Mouse (Mus musculus): ENCODE results near the gene Iqsec1.
A peak's percentile ranks its signal among the peaks of the same experiment; 100 is the strongest.

Gene Iqsec1

GRCm38 (mm10) chr6:90889356-90890285 lies 98.9 kb downstream of the Iqsec1 start:
- no peak for DNase-seq (ENCODE audit: low spot score in 2 of 2)

- DNase-seq (ENCODE audit: low spot score in 2 of 2), result no peak
These were observed 101.3 kb downstream of the Iqsec1 start for GRCm38 (mm10) chr6:90887024-90887775.

GRCm38 (mm10) chr6:90885626-90886025 lies 102.9 kb downstream of the Iqsec1 start:
- no peak for DNase-seq (ENCODE audit: low spot score in 2 of 2)

GRCm38 (mm10) chr6:90884631-90885030 lies 103.9 kb downstream of the Iqsec1 start:
- DNase-seq (ENCODE audit: low spot score in 2 of 2), result no peak

GRCm38 (mm10) chr6:90880975-90881374 lies 107.5 kb downstream of the Iqsec1 start:
- no peak for DNase-seq (ENCODE audit: low spot score in 2 of 2)

GRCm38 (mm10) chr6:90880404-90880803 lies 108.1 kb downstream of the Iqsec1 start:
- DNase-seq (ENCODE audit: low spot score in 2 of 2), result no peak

GRCm38 (mm10) chr6:90871581-90871980 lies 116.9 kb downstream of the Iqsec1 start:
- DNase-seq (ENCODE audit: low spot score in 2 of 2), result peak in 1 of 2 experiments; percentile 66

- DNase-seq (ENCODE audit: low spot score in 2 of 2), result no peak
These were observed 120.5 kb downstream of the Iqsec1 start for GRCm38 (mm10) chr6:90868033-90868432.

- no peak for DNase-seq (ENCODE audit: low spot score in 2 of 2)
These were observed 127.1 kb downstream of the Iqsec1 start for GRCm38 (mm10) chr6:90861370-90861769.

- DNase-seq (ENCODE audit: low spot score in 2 of 2), result no peak
These were observed 130.6 kb downstream of the Iqsec1 start for GRCm38 (mm10) chr6:90857844-90858243.

GRCm38 (mm10) chr6:90852360-90852759 lies 136.1 kb downstream of the Iqsec1 start:
- no peak for DNase-seq (ENCODE audit: low spot score in 2 of 2)

GRCm38 (mm10) chr6:90848068-90848467 lies 140.4 kb downstream of the Iqsec1 start:
- DNase-seq (ENCODE audit: low spot score in 2 of 2), result peak in 1 of 2 experiments; percentile 49

- DNase-seq (ENCODE audit: low spot score in 2 of 2), result no peak
These were observed 141.0 kb downstream of the Iqsec1 start for GRCm38 (mm10) chr6:90847523-90847922.

- DNase-seq (ENCODE audit: low spot score in 2 of 2), result no peak
These were observed 148.5 kb downstream of the Iqsec1 start for GRCm38 (mm10) chr6:90839972-90840371.

- no peak for DNase-seq (ENCODE audit: low spot score in 2 of 2)
These were observed 151.7 kb downstream of the Iqsec1 start for GRCm38 (mm10) chr6:90836749-90837148.

- peak; percentile 75 to 92 for DNase-seq (ENCODE audit: low spot score in 2 of 2)
These were observed 158.9 kb downstream of the Iqsec1 start for GRCm38 (mm10) chr6:90829536-90829935.

- no peak for DNase-seq (ENCODE audit: low spot score in 2 of 2)
These were observed 163.4 kb downstream of the Iqsec1 start for GRCm38 (mm10) chr6:90825063-90825462.

GRCm38 (mm10) chr6:90823322-90823721 lies 165.2 kb downstream of the Iqsec1 start:
- no peak for DNase-seq (ENCODE audit: low spot score in 2 of 2)

GRCm38 (mm10) chr6:90821916-90822602 lies 166.4 kb downstream of the Iqsec1 start:
- no peak for DNase-seq (ENCODE audit: low spot score in 2 of 2)

- DNase-seq (ENCODE audit: low spot score in 2 of 2), result no peak
These were observed 168.6 kb downstream of the Iqsec1 start for GRCm38 (mm10) chr6:90819880-90820279.

GRCm38 (mm10) chr6:90818956-90819355 lies 169.5 kb downstream of the Iqsec1 start:
- peak; percentile 74 to 83 for DNase-seq (ENCODE audit: low spot score in 2 of 2)

- DNase-seq (ENCODE audit: low spot score in 2 of 2), result no peak
These were observed 171.9 kb downstream of the Iqsec1 start for GRCm38 (mm10) chr6:90816551-90816950.
